Mouse (Mus musculus) heart, embryonic 13.5 days (tissue): ENCODE measurements around the gene 9430038I01Rik. TPM values are rescaled to one million over a fixed set of nuclear protein-coding genes. Genes with fewer than 3 reads are reported as not detected.

Source experiments
- ATAC-seq: fragments of 200-750 bp; cut with Nextera tagmentation; 2 replicates; pipeline ENCODE4 v1.8.0; 2017; ENCODE audit warnings: moderate TSS enrichment; ENCODE audit not compliant: insufficient number of reproducible peaks, low FRiP score, low TSS enrichment; ENCODE audit errors: extremely low read depth
- H3K27ac ChIP-seq: fragments of 300-500 bp; sonication (generic); replicated peaks from 2 replicates; pipeline ENCODE4 v1.5.1; 2015; ENCODE audit warnings: moderate library complexity, mild to moderate bottlenecking, inconsistent platforms
- H3K27me3 ChIP-seq: fragments of 300-500 bp; sonication (generic); replicated peaks from 2 replicates; pipeline ENCODE4 v1.6.1; 2015; ENCODE audit warnings: mild to moderate bottlenecking, inconsistent platforms
- H3K36me3 ChIP-seq: fragments of 300-500 bp; sonication (generic); 2 replicates; pipeline ENCODE4 v1.6.1; 2015; ENCODE audit warnings: mild to moderate bottlenecking, inconsistent platforms
- H3K4me1 ChIP-seq: fragments of 300-500 bp; sonication (generic); 2 replicates; pipeline ENCODE4 v1.6.1; 2015; ENCODE audit warnings: inconsistent platforms
- H3K4me2 ChIP-seq: fragments of 300-500 bp; sonication (generic); 2 replicates; pipeline ENCODE4 v1.6.1; 2015; ENCODE audit warnings: inconsistent platforms, mild to moderate bottlenecking, moderate library complexity
- H3K4me3 ChIP-seq: fragments of 300-500 bp; sonication (generic); 2 replicates; pipeline ENCODE4 v1.5.1; 2015; ENCODE audit warnings: moderate library complexity, mild to moderate bottlenecking, inconsistent platforms
- H3K9ac ChIP-seq: fragments of 300-500 bp; sonication (generic); 2 replicates; pipeline ENCODE4 v1.6.1; 2015; ENCODE audit warnings: inconsistent platforms, mild to moderate bottlenecking, moderate library complexity
- H3K9me3 ChIP-seq: fragments of 300-500 bp; sonication (generic); 2 replicates; pipeline ENCODE4 v1.6.1; 2016; ENCODE audit warnings: inconsistent platforms
- WGBS: fragments of 180-500 bp; shearing (Covaris S2); methylation state at CpG from one replicate; pipeline ENCODE4 v1.1.7; 2015; ENCODE audit warnings: mixed read lengths; 5-methylcytosine and 5-hydroxymethylcytosine counted together
- polyA plus RNA-seq: library from polyadenylated mRNA; unstranded; fragments of >200 nt; fragmentation: Nextera tagmentation; extraction: Ambion mirVana; gene quantifications from 2 replicates; pipeline ENCODE4 v1.2.1, GENCODE M21; 2015

The 9430038I01Rik gene
- polyA plus RNA-seq, 1 experiment from 2014 or later: 14.5 TPM

DNA sequence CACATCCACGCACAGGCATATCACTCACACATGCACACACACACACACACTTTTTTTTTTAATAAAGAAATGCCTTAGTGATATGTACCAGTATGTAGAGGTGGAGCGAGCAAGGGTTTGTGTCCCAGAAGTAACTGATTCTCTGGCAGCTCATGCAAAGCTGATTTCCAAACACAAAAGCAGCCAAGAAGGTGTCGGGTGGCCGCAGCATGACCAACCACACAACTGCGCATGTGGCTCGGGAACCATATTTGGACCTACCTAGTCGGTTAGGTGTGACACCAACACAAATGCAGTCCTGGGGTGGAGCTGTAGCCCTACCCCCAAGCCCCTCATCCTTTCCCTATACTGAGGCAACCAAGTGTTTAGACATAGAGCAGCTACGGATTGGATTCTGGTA lies 45.5 kb downstream of the 9430038I01Rik start:
- H3K27me3 ChIP-seq: peaks cover 6% of the 10 kb centered on the region; the same call in 1 of the 2 replicates
- no peak overlapping the region for H3K9ac ChIP-seq
- no peaks in the 10 kb centered on the region for H3K9me3 ChIP-seq
- H3K27ac ChIP-seq: no peak overlapping the region
- H3K36me3 ChIP-seq: no peaks in the 10 kb centered on the region
- WGBS: 89% methylated on average over 8 of the region's 8 CpGs
- no peak for ATAC-seq
- H3K4me3 ChIP-seq: no peak overlapping the region
- no peaks in the 10 kb centered on the region for H3K4me1 ChIP-seq
- H3K4me2 ChIP-seq: no peak overlapping the region

GRCm38 (mm10) chr7:137364571-137364970 lies 46.0 kb downstream of the 9430038I01Rik start:
- H3K4me3 ChIP-seq: no peak overlapping the region
- H3K9me3 ChIP-seq: no peaks in the 10 kb centered on the region
- 69% methylated on average over 7 of the region's 7 CpGs for WGBS
- no peaks in the 10 kb centered on the region for H3K36me3 ChIP-seq
- H3K4me1 ChIP-seq: no peaks in the 10 kb centered on the region
- H3K4me2 ChIP-seq: no peak overlapping the region
- no peak overlapping the region for H3K9ac ChIP-seq
- no peak overlapping the region for H3K27ac ChIP-seq
- no peak for ATAC-seq
- peaks cover 6% of the 10 kb centered on the region; the same call in 1 of the 2 replicates for H3K27me3 ChIP-seq

DNA sequence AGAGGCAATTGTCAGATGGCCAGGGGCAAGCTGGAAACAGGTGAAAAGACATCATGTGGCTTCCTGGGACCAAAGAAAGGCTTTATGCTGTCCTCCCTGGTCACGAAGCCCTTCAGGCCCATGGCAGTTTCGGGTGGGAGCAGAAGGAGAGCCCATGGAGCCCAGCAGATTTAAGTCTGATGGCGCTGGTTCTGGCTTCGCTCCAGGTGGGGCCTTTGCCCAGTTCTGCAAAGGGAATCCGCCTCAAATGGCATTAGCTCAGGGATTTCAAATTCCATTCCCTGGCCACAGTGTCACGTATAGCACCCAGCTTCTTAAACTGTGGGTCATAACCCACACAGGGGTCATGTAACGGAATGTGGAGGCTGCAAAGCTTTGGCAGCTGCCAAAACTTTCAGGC lies 63.7 kb downstream of the 9430038I01Rik start:
- Histone ChIP-seq H3K4me1 (0 out of 2 replicates have a peak, but pooled peaks cover 5% of the 10 kb centered on the region), H3K9ac (no peak overlapping the region), H3K27me3 (no peaks in the 10 kb centered on the region), H3K27ac (no peak overlapping the region), H3K9me3 (no peaks in the 10 kb centered on the region), H3K36me3 (no peaks in the 10 kb centered on the region), H3K4me2 (no peak overlapping the region), H3K4me3 (no peak overlapping the region)
- WGBS: 63% methylated on average over 7 of the region's 7 CpGs
- ATAC-seq: no peak

- 63% methylated on average over 10 of the region's 10 CpGs for WGBS
- Histone ChIP-seq H3K27ac (no peak overlapping the region), H3K9me3 (no peaks in the 10 kb centered on the region), H3K36me3 (no peaks in the 10 kb centered on the region), H3K4me1 (0 out of 2 replicates have a peak, but pooled peaks cover 5% of the 10 kb centered on the region), H3K4me3 (no peak overlapping the region), H3K4me2 (no peak overlapping the region), H3K9ac (no peak overlapping the region), H3K27me3 (no peaks in the 10 kb centered on the region)
- no peak for ATAC-seq
Observed at GRCm38 (mm10) chr7:137346068-137346467, 64.5 kb downstream of the 9430038I01Rik start.

GRCm38 (mm10) chr7:137333951-137334350 lies 76.6 kb downstream of the 9430038I01Rik start:
- Histone ChIP-seq H3K27ac (no peak overlapping the region), H3K4me3 (no peak overlapping the region), H3K4me2 (no peak overlapping the region), H3K27me3 (peaks cover 47% of the 10 kb centered on the region), H3K9ac (no peak overlapping the region), H3K9me3 (no peaks in the 10 kb centered on the region), H3K36me3 (no peaks in the 10 kb centered on the region), H3K4me1 (peaks cover 3% of the 10 kb centered on the region; the same call in 1 of the 2 replicates)
- ATAC-seq: no peak
- WGBS: 79% methylated on average over 2 of the region's 2 CpGs

Other genes with a start within 250 kb of the 9430038I01Rik start
- gene Ebf3, start 96.3 kb downstream of the 9430038I01Rik start, polyA plus RNA-seq: 0.52 and 0.60 TPM in 2 replicates
- 174 and 193 TPM in 2 replicates for gene Glrx3, start 26.9 kb upstream of the 9430038I01Rik start, polyA plus RNA-seq